Mouse (Mus musculus): Measurements from ENCODE around the gene Clca3a2. TPM values are rescaled to one million over a fixed set of nuclear protein-coding genes. Genes with fewer than 3 reads are reported as not detected.
"Not testable (repeated sequence)": the region's sequence is repeated elsewhere in the genome, so short reads cannot be mapped to it uniquely, and the experiment has no call there.

The Clca3a2 gene
- 0.39 and 0.50 TPM in 2 replicates for polyA plus RNA-seq (2012; rRNA removed)

GRCm38 (mm10) chr3:144819219-144819618, at the start of gene Clca3a2:
Gene Clca3a2 (minus strand): TSS chr3:144819494.
- DNase-seq (ENCODE audit: low read depth in 1 of 2, low spot score in 2 of 2); H3K27me3 ChIP-seq (ENCODE audit: control insufficient read depth, insufficient read depth, low read length); H3K36me3 ChIP-seq (ENCODE audit: control insufficient read depth, insufficient read depth, low read length); H3K27ac ChIP-seq (ENCODE audit: insufficient read depth, low read length); H3K4me1 ChIP-seq (ENCODE audit: control insufficient read depth, insufficient read depth, insufficient read length); H3K4me3 ChIP-seq (ENCODE audit: extremely low read depth, insufficient read depth, insufficient read length): not testable (repeated sequence)
- WGBS, result 86% methylated on average over 6 of the region's 6 CpGs

- Histone ChIP-seq H3K4me1 (ENCODE audit: control insufficient read depth, insufficient read depth, insufficient read length) (no peaks in the 10 kb centered on the region), H3K27ac (ENCODE audit: insufficient read depth, low read length) (no peak overlapping the region), H3K4me3 (ENCODE audit: extremely low read depth, insufficient read depth, insufficient read length) (no peak overlapping the region), H3K36me3 (ENCODE audit: control insufficient read depth, insufficient read depth, low read length) (no peaks in the 10 kb centered on the region), H3K27me3 (ENCODE audit: control insufficient read depth, insufficient read depth, low read length) (no peaks in the 10 kb centered on the region)
- no peak for DNase-seq (ENCODE audit: low read depth in 1 of 2, low spot score in 2 of 2)
- TF ChIP-seq CTCF (IDR thresholded peaks at IDR 0.05; ENCODE audit: extremely low read depth, insufficient read depth, insufficient read length, insufficient replicate concordance) (no peak), POLR2A (IDR thresholded peaks at IDR 0.05; ENCODE audit: low read depth, low read length) (no peak)
- WGBS, result 26% methylated on average over 4 of the region's 4 CpGs
Measured at GRCm38 (mm10) chr3:144849584-144849983, 30.3 kb upstream of the Clca3a2 start.

- H3K27ac ChIP-seq (ENCODE audit: insufficient read depth, low read length); H3K27me3 ChIP-seq (ENCODE audit: control insufficient read depth, insufficient read depth, low read length); H3K36me3 ChIP-seq (ENCODE audit: control insufficient read depth, insufficient read depth, low read length); DNase-seq (ENCODE audit: low read depth in 1 of 2, low spot score in 2 of 2); H3K4me3 ChIP-seq (ENCODE audit: extremely low read depth, insufficient read depth, insufficient read length); H3K4me1 ChIP-seq (ENCODE audit: control insufficient read depth, insufficient read depth, insufficient read length): not testable (repeated sequence)
- 81% methylated on average over 9 of the region's 9 CpGs for WGBS
Measured at GRCm38 (mm10) chr3:144849014-144849556, 29.8 kb upstream of the Clca3a2 start, which contains the start of gene Clca3b. Gene Clca3b (minus strand): TSS chr3:144849357.

- Histone ChIP-seq H3K4me1 (ENCODE audit: control insufficient read depth, insufficient read depth, insufficient read length) (no peaks in the 10 kb centered on the region), H3K27ac (ENCODE audit: insufficient read depth, low read length) (no peak overlapping the region), H3K27me3 (ENCODE audit: control insufficient read depth, insufficient read depth, low read length) (no peaks in the 10 kb centered on the region), H3K36me3 (ENCODE audit: control insufficient read depth, insufficient read depth, low read length) (no peaks in the 10 kb centered on the region), H3K4me3 (ENCODE audit: extremely low read depth, insufficient read depth, insufficient read length) (no peak overlapping the region)
- 89% methylated on average over 6 of the region's 6 CpGs for WGBS
- TF ChIP-seq POLR2A (IDR thresholded peaks at IDR 0.05; ENCODE audit: low read depth, low read length) (no peak), CTCF (IDR thresholded peaks at IDR 0.05; ENCODE audit: extremely low read depth, insufficient read depth, insufficient read length, insufficient replicate concordance) (no peak)
- DNase-seq (ENCODE audit: low read depth in 1 of 2, low spot score in 2 of 2), result no peak
Measured at GRCm38 (mm10) chr3:144827257-144827656, 8.0 kb upstream of the Clca3a2 start.

- Histone ChIP-seq H3K4me3 (ENCODE audit: extremely low read depth, insufficient read depth, insufficient read length) (no peak overlapping the region), H3K4me1 (ENCODE audit: control insufficient read depth, insufficient read depth, insufficient read length) (no peaks in the 10 kb centered on the region), H3K27ac (ENCODE audit: insufficient read depth, low read length) (no peak overlapping the region), H3K27me3 (ENCODE audit: control insufficient read depth, insufficient read depth, low read length) (no peaks in the 10 kb centered on the region), H3K36me3 (ENCODE audit: control insufficient read depth, insufficient read depth, low read length) (no peaks in the 10 kb centered on the region)
- DNase-seq (ENCODE audit: low read depth in 1 of 2, low spot score in 2 of 2), result peak in 1 of 2 experiments; percentile 17
- 16% methylated on average over 10 of the region's 10 CpGs for WGBS
- TF ChIP-seq CTCF (IDR thresholded peaks at IDR 0.05; ENCODE audit: extremely low read depth, insufficient read depth, insufficient read length, insufficient replicate concordance), result peak; percentile 28; the same call in 1 of the 2 replicates
- no peak for TF ChIP-seq POLR2A (IDR thresholded peaks at IDR 0.05; ENCODE audit: low read depth, low read length)
Measured at GRCm38 (mm10) chr3:144825151-144825550, 5.9 kb upstream of the Clca3a2 start.

- TF ChIP-seq POLR2A (IDR thresholded peaks at IDR 0.05; ENCODE audit: low read depth, low read length) (no peak), CTCF (IDR thresholded peaks at IDR 0.05; ENCODE audit: extremely low read depth, insufficient read depth, insufficient read length, insufficient replicate concordance) (no peak)
- Histone ChIP-seq H3K36me3 (ENCODE audit: control insufficient read depth, insufficient read depth, low read length) (no peaks in the 10 kb centered on the region), H3K27me3 (ENCODE audit: control insufficient read depth, insufficient read depth, low read length) (no peaks in the 10 kb centered on the region), H3K4me1 (ENCODE audit: control insufficient read depth, insufficient read depth, insufficient read length) (no peaks in the 10 kb centered on the region), H3K4me3 (ENCODE audit: extremely low read depth, insufficient read depth, insufficient read length) (no peak overlapping the region), H3K27ac (ENCODE audit: insufficient read depth, low read length) (no peak overlapping the region)
- no peak for DNase-seq (ENCODE audit: low read depth in 1 of 2, low spot score in 2 of 2)
- 81% methylated on average over 5 of the region's 5 CpGs for WGBS
Measured at GRCm38 (mm10) chr3:144823331-144823730, 4.0 kb upstream of the Clca3a2 start.

GRCm38 (mm10) chr3:144820632-144821031, 1.3 kb upstream of the Clca3a2 start:
- 70% methylated on average over 1 of the region's 1 CpGs for WGBS
- H3K4me3 ChIP-seq (ENCODE audit: extremely low read depth, insufficient read depth, insufficient read length), result no peak overlapping the region
- TF ChIP-seq CTCF (IDR thresholded peaks at IDR 0.05; ENCODE audit: extremely low read depth, insufficient read depth, insufficient read length, insufficient replicate concordance) (no peak), POLR2A (IDR thresholded peaks at IDR 0.05; ENCODE audit: low read depth, low read length) (no peak)
- no peaks in the 10 kb centered on the region for H3K4me1 ChIP-seq (ENCODE audit: control insufficient read depth, insufficient read depth, insufficient read length)
- H3K27me3 ChIP-seq (ENCODE audit: control insufficient read depth, insufficient read depth, low read length), result no peaks in the 10 kb centered on the region
- H3K36me3 ChIP-seq (ENCODE audit: control insufficient read depth, insufficient read depth, low read length), result no peaks in the 10 kb centered on the region
- DNase-seq (ENCODE audit: low read depth in 1 of 2, low spot score in 2 of 2), result no peak
- no peak overlapping the region for H3K27ac ChIP-seq (ENCODE audit: insufficient read depth, low read length)

- 88% methylated on average over 6 of the region's 6 CpGs for WGBS
- DNase-seq (ENCODE audit: low read depth in 1 of 2, low spot score in 2 of 2); H3K36me3 ChIP-seq (ENCODE audit: control insufficient read depth, insufficient read depth, low read length); H3K27me3 ChIP-seq (ENCODE audit: control insufficient read depth, insufficient read depth, low read length); H3K4me1 ChIP-seq (ENCODE audit: control insufficient read depth, insufficient read depth, insufficient read length); H3K27ac ChIP-seq (ENCODE audit: insufficient read depth, low read length); H3K4me3 ChIP-seq (ENCODE audit: extremely low read depth, insufficient read depth, insufficient read length): not testable (repeated sequence)
Measured at GRCm38 (mm10) chr3:144813336-144813735, 6.0 kb downstream of the Clca3a2 start.
